Mouse (Mus musculus) cortical plate, adult 2 months (tissue): ENCODE results near the gene Limk2. TPM values are rescaled to one million over a fixed set of nuclear protein-coding genes. Genes with fewer than 3 reads are reported as not detected.

ENCODE experiments used
- H3K27ac ChIP-seq: fragments of 200-500 bp; 2 replicates; pipeline ENCODE4 v1.5.1; 2012; ENCODE audit warnings: low read length, control low read depth, inconsistent platforms; ENCODE audit not compliant: insufficient read depth
- H3K4me1 ChIP-seq: fragments of 200-500 bp; 2 replicates; pipeline ENCODE4 v1.6.1; 2011; ENCODE audit warnings: low read length; ENCODE audit not compliant: control insufficient read depth, insufficient read depth
- H3K4me3 ChIP-seq: fragments of 200-500 bp; 2 replicates; pipeline ENCODE4 v1.5.1; 2011; ENCODE audit warnings: mild to moderate bottlenecking, low read length, control low read depth; ENCODE audit not compliant: insufficient read depth
- CTCF ChIP-seq: fragments of 200-500 bp; IDR thresholded peaks from 2 replicates; pipeline ENCODE4 v1.5.1; 2011; ENCODE audit warnings: mild to moderate bottlenecking, control low read depth, low read length; ENCODE audit not compliant: insufficient read depth; ENCODE audit errors: extremely low read depth
- POLR2A ChIP-seq: fragments of 200-500 bp; IDR thresholded peaks from 2 replicates; pipeline ENCODE4 v1.6.1; 2011; ENCODE audit warnings: mild to moderate bottlenecking, low read length, control low read depth; ENCODE audit not compliant: insufficient read depth; ENCODE audit errors: extremely low read depth
- polyA plus RNA-seq: library from polyadenylated mRNA; depleted of rRNA; stranded (reverse); fragments of >200 nt; gene quantifications from 2 replicates; pipeline ENCODE4 v1.2.3, GENCODE M21; 2012

Limk2 gene
- polyA plus RNA-seq, 1 experiment = 140 TPM

GRCm38 (mm10) chr11:3310789-3311585 lies 98.0 kb downstream of the Limk2 start:
- Histone ChIP-seq H3K4me3 (no peak overlapping the region), H3K4me1 (no peaks in the 10 kb centered on the region), H3K27ac (no peak overlapping the region)
- no peak for TF ChIP-seq CTCF
- no peak for TF ChIP-seq POLR2A

GRCm38 (mm10) chr11:3309884-3310283 lies 99.1 kb downstream of the Limk2 start:
- H3K27ac ChIP-seq = no peak overlapping the region
- no peak for TF ChIP-seq POLR2A
- TF ChIP-seq CTCF = no peak
- no peaks in the 10 kb centered on the region for H3K4me1 ChIP-seq
- no peak overlapping the region for H3K4me3 ChIP-seq

GRCm38 (mm10) chr11:3307875-3308274 lies 101.1 kb downstream of the Limk2 start:
- Histone ChIP-seq H3K4me1 (peaks cover 4% of the 10 kb centered on the region), H3K4me3 (no peak overlapping the region), H3K27ac (no peak overlapping the region)
- TF ChIP-seq POLR2A = no peak

DNA sequence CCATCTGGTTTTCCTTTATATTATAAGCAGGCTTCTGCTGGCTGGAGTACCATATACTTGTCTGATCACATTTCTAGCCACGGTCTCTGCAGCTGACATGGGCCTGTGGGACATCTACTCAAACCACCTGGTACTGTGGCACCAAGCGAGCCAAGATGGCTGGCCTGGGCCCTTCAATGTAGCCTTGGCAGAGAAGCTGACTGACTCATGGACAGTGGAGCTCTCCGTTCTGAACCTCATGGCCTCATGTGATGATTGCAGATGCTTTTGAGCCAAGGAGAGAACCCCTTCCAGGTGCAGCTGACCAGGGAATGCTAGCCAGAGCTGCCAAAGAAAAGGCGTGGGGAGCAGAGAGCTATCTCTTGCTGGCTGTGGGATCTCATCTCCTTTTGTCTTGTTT lies 103.2 kb downstream of the Limk2 start:
- no peak overlapping the region for H3K4me3 ChIP-seq
- TF ChIP-seq CTCF (no peak), POLR2A (no peak)
- no peak overlapping the region for H3K27ac ChIP-seq
- H3K4me1 ChIP-seq = peaks cover 7% of the 10 kb centered on the region

DNA sequence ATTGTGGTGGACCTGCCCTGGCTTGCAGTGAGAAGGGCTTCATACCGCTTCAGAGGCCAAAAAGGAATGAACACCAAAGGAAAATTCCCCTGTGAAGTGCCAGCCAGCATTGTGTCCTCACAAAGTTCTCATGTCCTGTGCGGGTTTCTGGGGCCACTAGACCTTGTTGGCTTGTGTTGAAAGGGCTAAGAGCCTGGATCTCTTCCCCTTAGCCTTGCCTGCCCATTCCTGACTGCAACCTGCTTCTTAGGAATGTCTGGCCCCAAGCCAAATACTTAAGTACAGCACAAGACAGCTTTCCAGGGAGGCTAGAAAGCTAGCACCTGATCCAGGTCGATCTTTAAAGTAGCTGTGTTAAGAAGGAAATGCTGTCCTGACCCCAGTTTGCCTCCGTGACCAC lies 106.2 kb downstream of the Limk2 start:
- Histone ChIP-seq H3K27ac (no peak overlapping the region), H3K4me1 (peaks cover 7% of the 10 kb centered on the region), H3K4me3 (no peak overlapping the region)
- TF ChIP-seq CTCF (no peak), POLR2A (no peak)

- TF ChIP-seq POLR2A (no peak), CTCF (no peak)
- Histone ChIP-seq H3K27ac (no peak overlapping the region), H3K4me1 (peaks cover 7% of the 10 kb centered on the region), H3K4me3 (no peak overlapping the region)
Observed at GRCm38 (mm10) chr11:3302385-3302784, 106.6 kb downstream of the Limk2 start.

- TF ChIP-seq CTCF (no peak), POLR2A (no peak)
- no peak overlapping the region for H3K4me3 ChIP-seq
- peaks cover 7% of the 10 kb centered on the region for H3K4me1 ChIP-seq
- H3K27ac ChIP-seq = no peak overlapping the region
Observed at GRCm38 (mm10) chr11:3301075-3301474, 107.9 kb downstream of the Limk2 start.

- TF ChIP-seq POLR2A = no peak
- TF ChIP-seq CTCF = no peak
- H3K4me3 ChIP-seq = no peak overlapping the region
- no peak overlapping the region for H3K27ac ChIP-seq
- H3K4me1 ChIP-seq = peaks cover 7% of the 10 kb centered on the region
Observed at GRCm38 (mm10) chr11:3298813-3299185, 110.2 kb downstream of the Limk2 start.

DNA sequence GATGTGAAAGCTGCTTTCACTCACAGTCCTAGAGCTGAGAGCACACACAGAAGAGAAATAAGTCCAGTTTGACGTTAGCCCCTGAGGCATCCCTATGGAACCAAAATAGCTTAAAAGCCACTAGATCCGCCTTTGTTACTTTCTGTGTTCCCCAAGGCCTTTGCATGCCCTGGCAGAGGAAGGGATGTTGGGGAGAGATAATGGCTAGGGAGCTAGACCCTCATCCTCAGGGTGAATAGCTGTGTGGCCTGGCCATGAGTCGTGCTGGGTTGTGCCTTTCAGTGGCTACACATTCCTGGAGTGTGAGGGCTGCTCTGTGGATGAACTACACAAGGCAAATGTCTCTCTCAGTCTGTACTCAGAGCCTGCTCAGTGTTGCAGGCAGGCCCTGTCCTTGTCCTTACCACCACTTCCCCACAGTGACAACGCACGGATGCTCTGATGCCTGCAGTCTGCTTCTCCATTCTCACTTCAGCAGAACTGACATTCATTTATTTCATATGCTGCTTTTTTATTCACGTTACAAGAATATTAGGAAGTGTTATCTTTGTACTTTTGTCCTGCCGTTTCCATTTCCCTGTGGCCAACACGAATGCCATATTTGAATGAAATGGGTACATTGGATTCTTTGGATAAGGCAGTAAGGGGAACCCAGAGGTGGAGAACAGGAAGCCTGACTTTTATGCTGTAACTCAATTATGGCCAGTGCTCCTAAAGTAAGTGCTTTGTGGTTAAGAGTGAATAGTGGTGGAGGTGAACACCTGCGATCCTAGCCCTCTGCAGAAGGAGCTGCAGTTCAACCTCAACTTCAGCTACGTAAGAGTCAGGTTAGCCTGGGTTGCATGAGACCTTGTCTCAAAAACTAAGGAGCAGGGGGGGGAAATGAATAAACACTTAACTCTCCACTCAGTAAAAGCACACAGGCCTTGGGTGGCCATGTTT lies 110.8 kb downstream of the Limk2 start:
- H3K4me1 ChIP-seq = peaks cover 6% of the 10 kb centered on the region
- TF ChIP-seq CTCF (no peak), POLR2A (no peak)
- no peak overlapping the region for H3K27ac ChIP-seq
- H3K4me3 ChIP-seq = no peak overlapping the region
